Comparison of ENCODE assay signal across 12 mouse cellular contexts in genomic region chr9:28903291-28903690, GRCm38 (mm10).
"Had no signal": no experiment of that assay in that cellular context is flagged by ENCODE, and none has a peak within 500 bp of the region (broad histone marks: within the 10 kb centered on the region; RNA-seq: fewer than 3 reads in every experiment).

No protein-coding gene starts in this region.

- H3K27ac ChIP-seq: limb, embryonic 15.5 days; liver, embryonic 15.5 days; midbrain, embryonic 12.5 days; stomach, postnatal 0 days had no signal

- H3K4me1 ChIP-seq: limb, embryonic 15.5 days; liver, embryonic 15.5 days; midbrain, embryonic 12.5 days had no signal

- H3K9ac ChIP-seq: limb, embryonic 15.5 days; liver, embryonic 15.5 days; lung, embryonic 14.5 days; midbrain, embryonic 12.5 days had no signal

- H3K4me2 ChIP-seq: limb, embryonic 15.5 days; liver, embryonic 15.5 days; lung, embryonic 14.5 days; midbrain, embryonic 12.5 days had no signal

- DNase-seq: kidney, adult 2 months; kidney, postnatal 25 days; layer of hippocampus, adult 9-11 months; layer of hippocampus, postnatal 36 days; lung, embryonic 14.5 days; lung, postnatal 14 days; right cerebral cortex, adult 18-20 months; thymus, postnatal 4 days had no signal

- H3K9me3 ChIP-seq: limb, embryonic 15.5 days; liver, embryonic 15.5 days; midbrain, embryonic 12.5 days had no signal

- H3K4me3 ChIP-seq: limb, embryonic 15.5 days; liver, embryonic 15.5 days; midbrain, embryonic 12.5 days had no signal

- H3K27me3 ChIP-seq: limb, embryonic 15.5 days; liver, embryonic 15.5 days; midbrain, embryonic 12.5 days had no signal

- H3K36me3 ChIP-seq: limb, embryonic 15.5 days; liver, embryonic 15.5 days; midbrain, embryonic 12.5 days had no signal
